Mouse (Mus musculus) small intestine, adult 2 months (tissue): ENCODE measurements around the gene Rtn4r.

Experiments used
- CTCF ChIP-seq: fragments of 200-500 bp; IDR thresholded peaks from 2 replicates; pipeline ENCODE4 v1.5.1; 2012; ENCODE audit warnings: low read depth, mild to moderate bottlenecking, control low read depth, inconsistent platforms, low read length, moderate library complexity, mixed read lengths; ENCODE audit not compliant: insufficient replicate concordance, insufficient read length; ENCODE audit errors: extremely low read depth
- POLR2A ChIP-seq: fragments of 200-500 bp; IDR thresholded peaks from 2 replicates; pipeline ENCODE4 v1.6.1; 2012; ENCODE audit warnings: low read depth, mild to moderate bottlenecking, control low read depth, inconsistent platforms, low read length, moderate library complexity

DNA sequence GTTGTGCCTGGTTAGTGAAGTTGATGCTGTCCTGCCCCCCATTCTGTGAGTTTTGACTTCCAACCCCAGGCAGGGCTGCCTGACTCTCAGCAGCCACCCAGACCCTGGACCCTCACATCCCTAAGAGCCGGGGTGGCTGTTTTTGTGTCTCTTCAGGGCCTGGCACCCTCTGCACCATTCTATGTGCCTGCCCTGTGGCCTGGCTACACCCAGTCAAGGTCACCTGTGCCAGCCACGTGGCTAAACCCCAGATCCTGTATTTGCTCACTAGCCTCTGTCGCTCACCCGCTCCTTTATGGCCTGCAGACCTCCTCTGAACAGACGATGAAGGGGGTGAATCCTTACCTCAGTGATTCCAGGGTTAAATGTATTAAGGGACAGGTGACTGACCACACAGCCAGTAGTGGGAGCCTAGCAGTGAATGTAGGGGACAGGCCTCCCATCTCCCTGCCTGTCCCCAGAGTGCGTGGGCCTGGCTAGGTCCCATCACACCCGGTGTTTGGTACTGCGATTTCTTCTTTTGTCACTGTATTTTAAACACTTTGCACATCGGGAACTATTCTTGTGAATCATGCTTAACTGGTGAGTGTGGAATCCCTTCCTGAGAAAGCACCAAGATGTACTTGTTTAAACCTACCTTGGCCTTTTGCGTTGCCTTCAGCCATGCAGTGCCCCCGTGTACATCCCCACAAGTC lies 4.0 kb downstream of the Rtn4r start:
- TF ChIP-seq CTCF (no peak), POLR2A (no peak)
